Mouse (Mus musculus): ENCODE measurements around the gene Gbe1.

DNA sequence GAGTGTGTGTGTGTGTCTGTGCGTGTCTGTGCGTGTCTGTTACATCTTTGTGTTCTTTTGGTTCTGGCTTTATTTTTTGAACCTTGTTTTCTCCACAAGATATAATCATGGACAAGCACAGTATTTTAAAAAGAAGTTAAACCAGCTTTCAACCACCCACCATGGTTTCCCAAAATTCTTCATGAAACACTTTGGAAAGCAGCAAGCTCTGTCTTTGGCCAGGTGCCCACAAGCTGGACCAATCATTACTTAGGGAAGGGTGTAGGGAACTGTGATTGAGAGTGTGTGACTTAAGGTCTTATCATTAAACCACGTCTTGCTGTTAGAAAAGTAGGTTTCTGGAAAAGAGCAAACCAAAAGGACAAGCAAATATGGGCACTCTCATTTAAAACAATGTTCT lies 288.6 kb downstream of the Gbe1 start:
- no peak for TF ChIP-seq CTCF (IDR thresholded peaks at IDR 0.05; ENCODE audit: control insufficient read depth, insufficient read depth, insufficient replicate concordance, low read depth, low read length)
- no peak for TF ChIP-seq POLR2A (IDR thresholded peaks at IDR 0.05; ENCODE audit: control insufficient read depth, low read depth, low read length)
